Mouse (Mus musculus): ENCODE results near the gene Kcnd3.

Gene Kcnd3

DNA sequence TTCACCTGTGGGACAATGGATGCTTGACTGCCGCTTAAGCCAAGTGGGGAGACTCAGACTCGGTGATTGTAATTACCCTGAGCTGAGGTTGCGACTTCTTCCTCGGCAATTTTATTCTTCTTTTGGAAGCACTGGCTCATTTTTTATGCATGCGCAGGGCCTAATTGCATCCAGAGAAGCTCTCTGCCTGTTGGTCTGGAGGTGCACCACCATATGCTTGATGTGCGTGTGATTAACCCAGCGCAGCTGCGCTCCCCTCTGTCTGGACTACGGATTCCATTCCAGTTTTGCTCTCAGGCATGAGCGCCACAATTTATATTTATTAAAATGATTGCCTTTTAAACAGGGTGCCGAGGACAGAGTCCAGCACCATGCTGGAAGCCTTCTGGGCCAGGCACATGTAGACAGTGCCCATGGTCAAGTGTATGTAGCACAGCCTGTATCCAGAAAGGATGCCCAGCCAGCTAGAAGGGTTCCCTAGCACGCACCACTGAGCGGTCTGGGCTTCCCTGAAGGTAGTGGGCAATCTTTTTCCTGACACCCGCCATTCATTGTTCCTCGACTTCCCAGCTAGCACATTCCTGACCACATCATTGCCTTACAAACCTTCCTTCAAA is 138.0 kb downstream of the Kcnd3 start:
- no peak for DNase-seq (ENCODE audit: low spot score in 2 of 2)

DNA sequence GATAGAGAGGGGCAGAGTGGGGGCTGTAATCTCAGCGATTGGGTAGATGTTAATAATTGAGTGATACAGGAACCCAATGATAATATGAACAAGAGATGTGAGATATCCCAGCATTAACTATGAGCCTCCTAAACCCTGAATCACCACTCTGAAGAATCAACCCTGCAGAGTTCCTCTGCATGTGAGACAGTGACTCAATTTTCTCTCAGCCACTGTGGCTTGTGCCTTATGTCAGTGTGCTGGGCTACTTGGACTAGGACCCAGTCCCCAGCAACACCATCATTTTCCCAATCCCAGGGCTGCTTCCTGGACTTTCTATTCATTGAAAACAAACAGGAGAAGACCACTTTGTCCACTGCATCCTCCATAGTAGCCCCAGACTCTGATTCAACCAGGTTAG is 139.6 kb downstream of the Kcnd3 start:
- DNase-seq (ENCODE audit: low spot score in 2 of 2) = no peak

DNA sequence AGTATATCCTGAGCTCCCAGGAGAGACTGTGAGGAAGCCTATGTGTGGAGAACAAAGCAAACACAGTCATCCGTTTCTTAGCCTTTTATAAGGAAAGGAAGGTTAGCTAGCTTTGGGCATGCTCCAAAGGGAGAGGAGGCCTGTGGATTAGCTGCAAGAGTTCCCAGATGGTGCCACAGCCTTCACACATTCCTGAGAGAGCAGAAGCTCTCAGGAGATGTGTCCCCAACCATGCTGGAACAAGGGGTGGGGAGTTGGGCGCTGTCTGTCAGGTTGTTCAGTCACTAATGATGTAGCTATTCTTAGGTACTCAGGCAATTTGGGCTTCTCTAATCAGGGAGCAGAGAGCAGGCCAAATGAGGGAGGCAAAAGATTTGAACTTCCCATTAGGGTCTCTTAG is 140.1 kb downstream of the Kcnd3 start:
- no peak for DNase-seq (ENCODE audit: low spot score in 2 of 2)

DNA sequence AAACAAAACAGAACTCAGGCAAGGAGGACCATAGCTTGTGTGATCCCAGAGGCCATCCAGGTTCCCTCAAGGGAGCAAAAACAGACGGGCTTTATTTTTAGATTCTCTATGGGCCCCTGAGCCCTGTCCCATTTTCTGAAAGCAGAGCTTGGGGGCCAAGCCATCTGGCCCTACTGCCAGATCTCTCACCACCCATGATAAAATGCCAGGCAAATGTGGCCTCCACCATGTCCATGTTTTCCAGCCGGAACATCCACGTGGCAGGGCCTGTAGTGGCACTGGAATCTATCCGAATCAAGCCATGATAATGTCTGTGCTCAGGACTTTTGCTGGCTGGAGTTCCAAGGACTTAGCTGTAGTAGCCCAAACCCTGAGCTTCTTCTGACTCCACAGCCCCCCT is 148.4 kb downstream of the Kcnd3 start:
- no peak for DNase-seq (ENCODE audit: low spot score in 2 of 2)

DNA sequence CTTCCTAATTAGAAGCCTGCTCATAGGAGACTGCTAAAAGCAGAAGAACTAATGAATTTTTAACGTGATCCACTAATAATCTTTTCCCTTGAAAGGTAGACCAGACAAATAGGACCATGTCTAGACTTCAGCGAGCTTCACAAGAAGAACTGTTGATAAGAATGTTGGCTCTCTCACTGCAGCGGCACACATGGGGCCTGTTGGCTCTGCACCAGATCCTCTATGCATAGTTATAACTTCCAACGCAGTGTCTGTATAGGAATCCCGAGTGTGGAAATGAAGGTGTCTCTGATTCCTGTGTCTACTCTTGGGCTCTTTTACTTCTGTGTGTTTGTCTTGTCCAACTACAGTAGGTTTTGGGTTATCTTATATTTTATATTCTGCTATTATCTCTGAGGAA is 150.8 kb downstream of the Kcnd3 start:
- no peak for DNase-seq (ENCODE audit: low spot score in 2 of 2)

DNA sequence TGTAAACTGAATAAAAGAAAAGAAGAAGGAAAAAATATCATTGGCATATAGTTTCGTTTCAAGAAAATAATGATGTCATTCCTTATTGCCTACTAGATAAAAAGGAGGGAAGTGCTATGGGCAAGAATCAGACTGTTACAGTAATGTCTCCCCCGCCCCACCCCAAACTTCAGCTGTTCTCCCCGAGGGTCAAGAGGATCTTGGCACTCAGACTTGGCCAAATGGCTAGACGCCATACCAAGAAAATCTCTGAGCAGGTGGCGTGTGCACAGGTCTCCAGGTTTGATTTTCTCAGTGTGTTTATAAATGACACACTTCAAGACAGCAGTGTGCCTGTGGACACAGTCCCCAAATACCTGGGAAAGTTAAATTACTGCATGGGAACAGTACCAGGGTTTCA is 153.6 kb downstream of the Kcnd3 start:
- no peak for DNase-seq (ENCODE audit: low spot score in 2 of 2)

DNA sequence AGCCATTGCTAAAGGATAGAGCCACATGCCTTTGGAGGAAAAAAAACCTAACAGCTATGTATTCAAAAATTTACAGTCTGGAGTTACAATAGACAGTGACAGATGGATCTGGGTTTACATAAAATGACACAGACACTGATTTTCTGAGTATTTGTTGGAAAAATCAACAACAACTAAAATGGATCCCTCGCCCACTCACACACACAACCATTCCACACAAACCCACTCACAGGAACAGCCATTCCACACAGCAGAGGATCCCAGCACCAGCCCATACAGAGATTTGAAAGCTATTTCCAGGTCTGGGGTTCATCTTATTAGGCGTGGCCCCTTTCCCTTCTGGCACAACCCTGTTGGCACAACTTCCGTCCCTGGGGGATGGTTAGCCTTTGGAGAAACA is 156.7 kb downstream of the Kcnd3 start:
- DNase-seq (ENCODE audit: low spot score in 2 of 2) = no peak

DNA sequence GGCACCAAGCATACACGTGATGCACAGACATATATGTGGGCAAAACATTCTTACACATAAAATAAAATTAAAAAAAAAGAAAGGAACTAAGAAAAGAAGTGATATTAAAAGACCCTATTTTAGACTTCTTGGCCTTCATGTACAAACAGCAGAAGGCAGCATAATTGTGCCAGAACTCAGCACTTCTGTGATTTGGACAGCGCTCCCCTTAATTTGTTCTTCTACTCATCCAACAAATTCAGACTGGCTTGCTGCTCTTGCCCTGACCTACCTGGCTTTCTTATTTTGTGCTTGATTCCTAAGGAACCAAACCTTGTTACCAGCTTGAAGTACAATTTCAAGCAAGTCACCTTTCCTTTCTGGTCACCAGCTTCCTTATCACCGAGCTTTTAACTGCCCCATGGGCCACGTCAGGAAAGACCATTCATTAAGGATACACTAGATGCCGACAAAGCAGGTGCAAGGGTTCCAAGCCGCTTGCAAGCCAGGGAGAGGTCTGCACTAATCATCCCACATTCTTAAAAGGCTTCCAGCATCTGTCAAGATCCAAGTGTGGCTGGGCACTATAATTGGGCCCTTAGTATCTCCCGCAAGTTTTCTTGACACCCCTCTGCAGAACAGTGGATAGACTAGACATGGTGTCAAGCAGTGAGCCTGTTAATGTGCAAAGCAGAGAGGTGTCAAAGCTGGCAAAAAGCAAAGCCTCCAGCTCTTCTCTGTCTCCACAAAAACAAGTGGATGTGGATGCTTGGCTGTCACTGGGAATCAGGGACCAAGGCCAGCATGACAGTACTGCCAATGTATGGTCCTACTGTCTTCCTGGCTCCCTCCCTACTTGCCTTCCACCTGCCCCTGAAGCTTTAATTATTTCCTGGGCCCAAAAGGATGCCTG is 159.6 kb downstream of the Kcnd3 start:
- DNase-seq (ENCODE audit: low spot score in 2 of 2) = no peak

DNA sequence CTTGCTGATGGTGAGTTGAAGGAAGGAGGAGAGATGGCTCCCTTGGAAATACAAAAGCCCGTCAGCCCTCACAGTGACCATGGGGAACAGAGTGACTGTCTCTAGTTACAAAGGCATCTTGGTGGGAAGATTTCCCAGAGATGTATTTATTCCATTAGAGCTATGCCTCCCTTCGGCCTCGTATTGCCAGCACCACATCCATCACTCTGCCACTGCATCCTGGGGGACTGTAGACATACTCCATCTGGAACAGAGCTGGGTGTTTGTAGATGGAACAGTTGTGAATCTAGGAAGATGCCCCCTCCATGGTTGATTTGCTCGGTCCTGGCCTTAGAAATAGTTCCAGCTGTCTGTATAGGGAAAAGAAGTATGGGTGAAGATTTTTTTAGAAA is 160.3 kb downstream of the Kcnd3 start:
- no peak for DNase-seq (ENCODE audit: low spot score in 2 of 2)

DNA sequence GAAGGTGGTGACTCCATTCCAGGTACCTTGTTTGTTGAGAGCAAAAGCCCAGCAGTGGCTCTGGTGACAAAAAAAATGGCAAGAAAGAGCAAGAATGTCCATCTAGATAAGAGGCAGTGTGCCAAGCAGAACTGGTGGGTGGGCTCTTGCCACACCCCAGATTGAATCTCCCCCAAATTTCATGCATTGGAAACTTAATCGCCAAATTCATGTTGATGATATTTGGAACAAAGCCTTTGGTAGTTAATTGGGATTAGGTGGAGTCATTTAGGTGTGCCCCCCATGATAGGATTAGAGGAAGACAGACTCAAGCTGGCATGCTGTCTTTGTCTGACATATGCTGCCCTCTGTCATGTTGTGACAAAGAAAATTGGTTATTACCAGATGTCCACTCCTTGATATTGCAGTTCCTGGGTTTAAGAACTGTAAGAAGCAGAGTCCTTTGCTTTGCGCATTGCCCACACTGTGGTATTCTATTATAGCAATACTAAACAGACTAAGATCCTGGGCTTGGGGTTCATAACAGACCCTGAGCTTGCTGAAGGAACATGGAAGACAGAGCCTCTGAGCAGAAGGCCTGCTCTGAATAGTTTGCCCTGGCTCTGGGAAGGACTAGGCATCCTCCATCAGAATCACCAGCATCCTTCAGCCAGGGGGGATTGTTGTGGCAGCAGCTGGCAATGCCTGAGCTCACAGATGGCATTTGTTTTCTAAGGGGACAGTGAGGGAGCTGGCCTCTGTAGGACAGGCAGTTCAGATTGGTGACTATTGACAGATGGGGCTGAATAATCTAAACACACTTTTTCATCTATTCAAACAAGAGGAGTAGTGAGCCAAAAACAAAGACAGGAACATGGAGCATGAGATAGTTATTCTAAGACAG is 165.0 kb downstream of the Kcnd3 start:
- no peak for DNase-seq (ENCODE audit: low spot score in 2 of 2)

DNA sequence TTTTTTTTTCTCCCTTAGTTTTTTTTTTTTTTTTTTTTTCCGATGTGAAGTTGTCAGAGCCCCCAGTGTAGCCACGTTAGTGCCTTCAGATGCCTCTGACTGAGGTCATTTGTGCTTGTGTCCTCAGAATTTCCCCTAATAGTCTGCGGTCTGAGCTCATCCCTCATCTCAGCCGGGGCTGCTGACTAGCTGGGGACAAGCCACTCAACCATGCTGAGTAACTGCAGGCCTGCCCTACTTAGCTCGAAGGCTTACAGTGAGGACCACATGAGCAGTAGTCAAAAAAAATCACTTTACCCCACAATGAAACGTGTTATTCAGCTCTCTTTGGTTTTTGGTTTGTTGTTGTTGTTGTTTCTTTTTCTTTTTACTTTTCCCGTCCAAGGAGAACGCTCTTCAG is 169.0 kb downstream of the Kcnd3 start:
- DNase-seq (ENCODE audit: low spot score in 2 of 2) = no peak

DNA sequence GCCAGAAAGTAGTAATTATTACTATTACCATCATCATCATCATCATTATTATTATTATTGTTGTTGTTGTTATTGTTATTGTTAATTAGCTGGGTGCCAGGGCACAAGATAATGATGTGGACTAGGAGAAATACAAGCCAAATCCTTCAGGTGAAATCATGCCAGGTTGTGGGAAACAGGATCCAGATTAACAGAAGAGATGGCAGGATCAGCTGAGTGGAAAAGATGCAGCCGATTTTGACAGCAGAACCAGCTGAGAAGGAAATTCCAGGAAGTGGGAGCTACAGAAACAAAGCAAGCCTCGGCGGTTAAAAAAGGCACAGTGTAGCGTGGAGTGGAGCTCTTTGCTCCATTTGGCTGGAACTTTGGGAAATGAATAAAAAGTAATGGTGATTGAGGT is 171.0 kb downstream of the Kcnd3 start:
- DNase-seq (ENCODE audit: low spot score in 2 of 2) = no peak

DNA sequence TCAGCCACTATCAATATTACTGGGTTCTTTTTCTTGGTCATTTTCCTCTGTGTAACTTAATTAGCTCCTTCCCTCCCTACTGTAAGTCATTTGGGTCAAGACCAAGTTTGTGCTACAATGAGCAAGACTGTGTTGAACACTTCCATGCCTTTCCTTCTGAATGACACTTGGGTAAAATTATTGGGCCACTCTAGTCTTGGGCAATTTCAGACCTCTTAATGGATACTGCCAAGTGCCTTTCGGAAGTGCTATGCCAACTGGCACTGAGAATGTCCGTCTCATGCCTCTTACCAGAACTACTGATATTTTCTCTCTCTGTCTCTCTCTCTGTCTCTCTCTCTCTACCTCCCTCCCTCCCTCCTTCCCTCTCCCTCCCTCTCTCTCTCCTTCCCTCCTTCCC is 173.8 kb downstream of the Kcnd3 start:
- DNase-seq (ENCODE audit: low spot score in 2 of 2) = no peak

DNA sequence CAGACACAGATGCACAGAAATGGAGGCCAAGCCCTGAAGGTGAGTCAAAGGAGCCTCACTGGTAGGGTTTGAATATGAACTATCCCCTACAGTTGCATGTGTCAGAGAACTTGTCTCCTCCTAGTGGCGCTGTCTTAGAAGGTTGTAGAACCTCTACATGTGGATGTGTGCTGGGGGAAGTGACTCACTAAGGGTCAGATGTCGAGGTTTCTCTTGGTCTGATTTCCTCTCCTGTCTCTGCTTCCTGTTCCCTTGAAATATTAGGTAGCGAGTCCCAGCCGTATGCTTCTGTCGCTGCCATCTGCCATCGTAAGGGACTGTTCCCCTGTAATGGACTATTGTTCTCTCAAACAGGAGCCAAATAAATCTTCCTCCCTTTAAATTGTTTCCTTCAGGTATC is 175.1 kb downstream of the Kcnd3 start:
- no peak for DNase-seq (ENCODE audit: low spot score in 2 of 2)

DNA sequence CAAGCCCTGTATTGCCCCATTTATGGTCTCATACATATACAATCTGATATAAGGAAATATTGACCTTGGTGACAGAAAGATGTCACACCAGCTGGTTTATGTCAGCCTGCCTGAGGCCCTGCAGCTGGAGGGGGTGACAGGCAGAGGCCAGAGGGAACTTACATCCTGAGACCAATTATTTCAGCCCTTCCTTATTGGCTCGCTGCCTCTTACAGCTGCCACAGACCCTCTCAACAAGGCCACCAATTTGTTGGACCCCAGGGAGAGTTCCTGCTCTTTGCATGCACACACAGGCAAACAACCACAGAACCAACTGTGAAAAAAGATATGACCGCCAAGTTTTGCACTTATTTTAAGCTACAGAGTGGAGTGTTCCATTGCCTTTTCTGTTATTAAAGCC is 180.2 kb downstream of the Kcnd3 start:
- DNase-seq (ENCODE audit: low spot score in 2 of 2) = no peak

DNA sequence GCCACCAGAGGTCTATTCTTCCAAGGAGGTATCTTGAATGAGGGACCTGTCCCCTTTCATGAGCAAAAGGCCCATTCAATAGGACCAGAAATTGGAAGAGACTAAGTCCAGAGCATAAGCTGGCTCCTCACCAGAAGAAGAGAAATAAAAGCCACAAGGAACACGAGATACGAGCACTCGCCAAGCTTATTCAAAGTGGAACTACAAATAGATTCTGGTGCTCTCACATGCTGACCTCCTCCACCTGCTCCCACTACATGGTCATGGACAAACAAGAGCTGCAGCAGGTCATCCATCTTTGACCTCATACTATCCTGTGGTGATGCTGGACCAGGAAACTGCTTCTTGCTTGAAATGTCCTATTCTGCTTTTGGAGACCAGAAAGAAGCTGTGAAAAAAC is 180.9 kb downstream of the Kcnd3 start:
- DNase-seq (ENCODE audit: low spot score in 2 of 2) = no peak

DNA sequence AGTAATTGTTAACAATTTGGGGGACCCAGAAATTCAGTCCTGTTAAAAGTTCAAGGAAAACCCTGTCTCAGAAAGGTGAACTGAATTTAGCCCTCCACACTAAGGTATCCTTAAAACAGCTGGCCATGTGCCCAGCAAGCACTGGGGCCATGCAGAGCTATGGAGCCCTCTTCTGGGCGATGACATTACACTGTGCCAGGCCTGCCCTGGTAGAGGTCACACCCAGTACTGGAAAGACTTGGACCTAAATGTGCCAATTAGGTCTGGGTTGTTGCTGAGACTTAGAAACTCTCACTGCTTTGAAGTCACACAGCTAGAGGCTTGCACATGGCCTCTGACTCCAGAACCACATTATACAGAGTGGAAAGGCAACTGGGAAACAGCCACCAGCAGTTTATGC is 190.1 kb downstream of the Kcnd3 start:
- DNase-seq (ENCODE audit: low spot score in 2 of 2) = no peak

DNA sequence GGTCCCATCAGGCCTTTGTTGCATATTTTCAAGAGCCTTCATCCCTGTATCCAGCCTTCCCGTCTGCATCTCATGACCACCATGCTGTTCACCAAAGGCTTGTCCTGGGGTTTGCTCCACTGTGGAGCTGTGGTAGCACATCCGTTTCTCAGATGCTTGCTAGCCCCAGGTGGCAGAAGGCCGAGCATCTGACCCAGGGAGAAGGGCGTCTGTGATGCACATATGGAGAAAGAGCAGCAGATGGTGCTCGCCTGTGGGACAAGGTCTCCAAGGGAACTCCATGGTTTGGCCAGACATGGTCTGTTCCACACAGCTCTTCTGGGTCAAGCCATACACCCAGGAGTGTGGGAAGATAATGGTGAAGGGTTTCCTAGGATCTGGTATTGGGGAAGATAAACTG is 191.4 kb downstream of the Kcnd3 start:
- no peak for DNase-seq (ENCODE audit: low spot score in 2 of 2)

DNA sequence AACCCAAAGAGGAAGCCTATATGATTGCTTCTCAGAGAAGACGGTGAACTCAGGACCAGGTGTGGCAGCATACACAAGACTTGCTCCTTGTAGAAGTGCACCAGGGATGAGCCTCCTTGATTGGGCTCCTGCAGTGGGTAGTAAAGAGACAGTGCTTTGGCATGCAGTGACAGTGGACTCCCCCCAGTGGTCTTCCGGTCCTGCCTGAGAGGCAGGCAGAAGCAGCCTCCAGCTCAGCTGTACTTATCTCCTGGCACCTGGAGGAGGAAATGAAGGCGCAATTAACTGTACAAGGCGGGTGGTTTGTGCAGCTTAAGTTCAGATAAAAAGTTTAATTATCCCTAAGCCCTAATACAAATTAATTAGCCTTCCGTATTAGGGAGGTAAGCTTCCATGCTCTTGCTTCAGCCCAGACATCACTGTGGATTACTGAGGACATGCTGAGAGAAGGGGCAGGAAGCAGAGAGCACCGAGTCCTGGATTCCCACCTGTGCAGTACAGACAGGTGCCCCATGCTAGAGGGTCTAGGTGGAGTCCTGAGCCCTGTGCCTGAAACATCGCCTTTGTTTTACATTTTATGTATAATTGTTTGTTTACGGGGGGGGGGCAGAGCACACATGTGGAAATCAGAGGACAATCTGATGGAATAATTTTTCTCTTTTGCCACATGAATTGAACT is 196.9 kb downstream of the Kcnd3 start:
- no peak for DNase-seq (ENCODE audit: low spot score in 2 of 2)

DNA sequence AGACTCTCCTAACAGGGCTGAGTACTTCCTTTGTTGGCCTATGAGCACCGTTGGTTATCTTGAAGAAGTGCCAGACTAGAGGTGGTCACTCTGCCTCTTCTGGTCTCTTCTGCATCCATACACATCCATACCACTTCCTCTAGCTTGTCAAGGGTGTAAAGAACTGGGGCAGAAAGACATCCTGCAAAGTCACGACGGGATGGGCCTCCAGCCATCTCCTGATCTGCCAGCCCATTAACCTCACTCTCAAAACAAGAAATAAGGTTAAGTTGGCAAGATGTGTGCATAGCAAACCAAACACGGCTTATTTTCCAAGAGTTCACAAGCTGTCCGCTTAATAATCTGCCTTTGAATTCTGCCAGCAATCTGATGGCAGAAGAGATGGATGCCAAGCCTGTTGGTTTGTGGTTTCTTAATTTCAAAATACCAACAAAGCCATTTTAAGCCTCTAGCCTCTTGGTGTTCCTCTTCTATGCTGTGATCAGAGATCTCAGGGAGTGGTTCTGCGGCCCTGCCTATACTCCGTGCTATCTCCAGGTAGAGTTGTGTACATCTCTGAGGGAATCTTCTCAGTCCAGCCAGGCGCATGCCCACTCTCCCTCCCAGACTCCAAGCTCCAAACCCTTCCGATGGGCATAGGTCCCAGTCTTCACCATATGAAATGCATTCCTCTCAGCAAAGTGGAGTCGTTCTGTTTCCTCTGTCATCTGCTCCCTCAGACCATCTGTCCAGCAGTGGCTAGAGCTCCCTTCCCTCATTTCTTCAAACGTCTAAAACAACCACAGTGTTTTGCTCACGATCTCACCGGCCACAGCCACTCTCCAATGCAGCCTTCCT is 201.6 kb downstream of the Kcnd3 start:
- DNase-seq (ENCODE audit: low spot score in 2 of 2) = no peak

DNA sequence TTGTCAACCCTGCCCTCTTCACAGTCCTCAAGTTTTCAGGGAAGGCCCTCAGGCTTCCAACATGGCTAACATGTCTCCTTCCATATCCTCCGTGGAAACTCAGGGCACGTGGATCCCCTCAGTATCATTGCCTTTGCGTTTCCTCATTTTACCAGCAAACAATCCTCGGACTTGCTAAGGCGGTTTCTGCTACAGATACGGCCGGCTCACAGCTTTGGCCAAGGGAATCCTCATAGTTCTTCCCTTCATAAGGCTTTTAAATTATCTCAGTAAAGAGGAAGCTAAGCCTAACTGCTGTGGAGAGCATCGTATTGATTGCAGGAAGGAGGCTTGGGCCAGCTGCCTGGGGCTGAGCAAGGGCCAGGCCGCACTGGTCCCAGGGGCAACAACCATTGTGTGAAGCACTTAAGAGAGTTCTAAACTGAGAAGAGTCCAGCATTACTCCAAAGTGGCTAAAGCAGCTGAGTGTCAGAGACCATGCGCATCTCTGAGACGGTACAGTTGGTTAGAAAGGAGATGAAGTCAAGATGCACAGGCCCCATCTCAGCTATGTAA is 203.0 kb downstream of the Kcnd3 start:
- no peak for DNase-seq (ENCODE audit: low spot score in 2 of 2)
